Mouse (Mus musculus) limb, embryonic 14.5 days (tissue): ENCODE results near the gene Hspb3. TPM values are rescaled to one million over a fixed set of nuclear protein-coding genes. Genes with fewer than 3 reads are reported as not detected.

Source experiments
- ATAC-seq: fragments of 200-750 bp; cut with Nextera tagmentation; 2 replicates; pipeline ENCODE4 v1.8.0; 2017; ENCODE audit warnings: low read depth, moderate number of reproducible peaks, moderate TSS enrichment; ENCODE audit not compliant: low FRiP score
- DNase-seq: peaks from one replicate; pipeline ENCODE4 v3.0.0-alpha.2; 2015; ENCODE audit warnings: low spot score
- H3K27ac ChIP-seq: fragments of 300-500 bp; sonication (generic); replicated peaks from 2 replicates; pipeline ENCODE4 v1.5.1; 2014; ENCODE audit warnings: low read depth, mild to moderate bottlenecking, low read length, moderate library complexity, mixed read lengths
- H3K27me3 ChIP-seq: fragments of 300-500 bp; sonication (generic); 2 replicates; pipeline ENCODE4 v1.6.1; 2014; ENCODE audit warnings: low read length, mixed read lengths; ENCODE audit not compliant: control insufficient read depth, insufficient read depth
- H3K36me3 ChIP-seq: fragments of 300-500 bp; sonication (generic); 2 replicates; pipeline ENCODE4 v1.6.1; 2014; ENCODE audit warnings: mild to moderate bottlenecking, low read length, moderate library complexity, mixed read lengths; ENCODE audit not compliant: control insufficient read depth, insufficient read depth
- H3K4me1 ChIP-seq: fragments of 300-500 bp; sonication (generic); 2 replicates; pipeline ENCODE4 v1.6.1; 2014; ENCODE audit warnings: antibody characterized with exemption, low read length, mixed read lengths; ENCODE audit not compliant: control insufficient read depth, insufficient read depth
- H3K4me2 ChIP-seq: fragments of 300-500 bp; sonication (generic); replicated peaks from 2 replicates; pipeline ENCODE4 v1.6.1; 2014; ENCODE audit warnings: low read depth, mild to moderate bottlenecking, low read length, moderate library complexity; ENCODE audit not compliant: severe bottlenecking
- H3K4me3 ChIP-seq: fragments of 300-500 bp; sonication (generic); replicated peaks from 2 replicates; pipeline ENCODE4 v1.5.1; 2014; ENCODE audit warnings: low read length
- H3K9ac ChIP-seq: fragments of 300-500 bp; sonication (generic); 2 replicates; pipeline ENCODE4 v1.6.1; 2014; ENCODE audit warnings: mild to moderate bottlenecking, low read depth, low read length, moderate library complexity; ENCODE audit not compliant: severe bottlenecking
- H3K9me3 ChIP-seq: fragments of 300-500 bp; sonication (generic); 2 replicates; pipeline ENCODE4 v1.6.1; 2016; ENCODE audit warnings: low read length; ENCODE audit not compliant: control insufficient read depth
- POLR2A ChIP-seq: fragments of 200-500 bp; IDR thresholded peaks from 2 replicates; pipeline ENCODE4 v1.8.0; 2012; ENCODE audit warnings: inconsistent platforms, mild to moderate bottlenecking, moderate library complexity, borderline replicate concordance; ENCODE audit not compliant: insufficient read depth, insufficient read length; ENCODE audit errors: extremely low read depth
- WGBS: fragments of 180-500 bp; shearing (Covaris S2); extraction: QIAGEN DNeasy Blood & Tissue Kit; methylation state at CpG from one replicate; pipeline ENCODE4 v1.1.7; 2014; 5-methylcytosine and 5-hydroxymethylcytosine counted together
- polyA plus RNA-seq, 2 experiments: library from polyadenylated mRNA; depleted of rRNA in 1 of 2; stranded (reverse) in 1 of 2; unstranded in 1 of 2; fragments of >200 nt; fragmentation: Nextera tagmentation in 1 of 2; extraction: Ambion mirVana in 1 of 2; gene quantifications; 2 replicates each; pipeline versions ENCODE4 v1.2.1 to v1.2.3; 2012 to 2014

The Hspb3 gene
- polyA plus RNA-seq, 2 experiments, result 13.8 to 15.3 TPM

DNA sequence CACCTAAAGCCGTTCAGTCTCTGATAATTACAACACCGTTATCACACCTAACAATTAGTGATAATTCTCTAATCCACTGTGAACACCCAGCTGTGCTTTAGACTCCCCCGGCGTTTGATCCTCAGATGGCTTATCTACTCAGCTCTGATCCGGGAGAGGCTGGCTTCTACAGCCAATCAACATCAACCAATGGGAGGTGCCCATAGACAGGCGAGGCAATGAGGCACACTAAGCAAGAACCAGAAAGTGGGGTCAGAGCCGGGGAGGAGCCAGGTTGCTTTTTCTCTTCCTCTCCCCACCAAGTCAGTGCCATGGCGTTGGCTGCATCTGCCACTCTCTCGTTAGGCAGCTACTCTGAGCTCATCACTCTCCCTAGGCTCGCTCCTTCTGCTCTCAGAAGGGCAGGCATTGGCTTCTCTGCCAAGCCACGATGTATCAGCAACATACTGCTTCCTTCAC is 36.0 kb upstream of the Hspb3 start:
- ATAC-seq (no peak), DNase-seq (no peak)
- Histone ChIP-seq H3K27me3 (no peaks in the 10 kb centered on the region), H3K4me1 (no peaks in the 10 kb centered on the region), H3K4me3 (no peak overlapping the region), H3K9ac (no peak overlapping the region), H3K27ac (no peak overlapping the region), H3K4me2 (no peak overlapping the region), H3K36me3 (no peaks in the 10 kb centered on the region), H3K9me3 (no peaks in the 10 kb centered on the region)
- 50% methylated on average over 11 of the region's 11 CpGs for WGBS
- TF ChIP-seq POLR2A, result no peak

DNA sequence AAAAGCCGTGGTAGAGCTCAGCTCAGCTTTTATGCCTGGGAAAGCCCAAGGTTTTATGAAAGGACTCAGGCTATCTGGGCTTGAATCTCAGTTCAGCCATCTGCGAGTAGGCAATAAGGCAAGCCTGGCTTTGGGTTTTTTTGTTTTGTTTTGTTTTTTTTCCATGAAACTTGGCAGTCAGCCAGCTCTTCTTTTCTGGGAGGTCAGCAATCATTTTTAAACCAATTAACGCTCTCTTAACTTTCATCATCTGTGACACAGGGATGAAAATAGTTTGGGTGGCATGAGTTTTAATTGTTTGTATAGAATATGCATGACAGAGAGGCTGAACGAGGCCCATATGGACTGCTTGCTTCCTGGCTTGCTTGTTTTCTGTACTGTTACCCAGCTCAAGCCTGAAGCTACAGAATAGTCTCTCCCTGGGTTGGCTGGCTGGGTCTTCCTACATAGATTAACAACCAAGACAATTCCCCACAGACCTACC is 33.4 kb upstream of the Hspb3 start:
- Histone ChIP-seq H3K4me1 (no peaks in the 10 kb centered on the region), H3K4me2 (no peak overlapping the region), H3K36me3 (no peaks in the 10 kb centered on the region), H3K9ac (no peak overlapping the region), H3K27me3 (no peaks in the 10 kb centered on the region), H3K27ac (no peak overlapping the region), H3K9me3 (no peaks in the 10 kb centered on the region), H3K4me3 (no peak overlapping the region)
- DNase-seq (no peak), ATAC-seq (no peak)
- no peak for TF ChIP-seq POLR2A
- WGBS, result 37% methylated on average over 4 of the region's 4 CpGs

DNA sequence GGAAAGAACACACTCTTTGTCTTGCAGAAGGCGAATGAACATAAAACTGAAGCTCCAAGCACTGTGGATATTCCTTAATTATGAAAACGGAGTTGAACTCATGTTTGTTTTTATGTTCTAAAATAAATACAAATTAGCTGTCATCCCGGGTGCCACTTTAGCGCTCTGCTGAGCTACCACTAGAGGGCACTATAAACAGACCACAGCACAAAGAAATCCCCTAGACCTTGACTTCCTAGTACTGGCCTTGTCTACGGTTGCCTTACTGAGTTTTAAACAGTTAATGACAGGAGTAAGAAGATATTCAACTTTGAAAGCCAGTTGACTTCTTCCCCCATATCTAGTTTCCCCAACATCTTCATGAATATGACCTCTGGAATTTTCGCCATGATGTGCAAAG is 29.9 kb upstream of the Hspb3 start:
- ATAC-seq, result no peak; the same call in 1 of the 2 replicates
- Histone ChIP-seq H3K4me3 (no peak overlapping the region), H3K9me3 (no peaks in the 10 kb centered on the region), H3K9ac (no peak overlapping the region), H3K27me3 (no peaks in the 10 kb centered on the region), H3K36me3 (no peaks in the 10 kb centered on the region), H3K27ac (no peak overlapping the region), H3K4me2 (no peak overlapping the region), H3K4me1 (no peaks in the 10 kb centered on the region)
- peak; percentile 71 for DNase-seq
- 20% methylated on average over 6 of the region's 6 CpGs for WGBS
- no peak for TF ChIP-seq POLR2A

DNA sequence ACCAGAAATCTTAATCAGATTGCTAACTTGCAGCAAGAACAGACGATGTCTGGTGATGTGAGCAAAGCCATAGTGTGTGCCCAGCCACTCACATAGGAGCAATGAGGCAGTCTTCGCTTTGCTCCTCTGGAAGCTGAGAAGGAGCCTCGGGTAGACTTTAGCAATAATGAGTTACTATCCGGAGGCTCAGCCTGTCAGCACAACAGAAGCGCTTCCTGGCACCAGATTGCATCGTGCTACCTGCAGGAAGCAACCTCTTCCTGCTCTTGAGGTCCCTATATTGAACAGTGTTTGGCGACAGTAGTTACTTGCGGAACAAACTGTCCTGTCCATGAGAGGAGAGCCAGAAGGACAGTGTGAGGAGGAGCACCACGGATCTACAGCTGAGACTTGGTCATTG is 28.2 kb upstream of the Hspb3 start:
- no peak overlapping the region for H3K9ac ChIP-seq
- no peak overlapping the region for H3K4me3 ChIP-seq
- no peak overlapping the region for H3K27ac ChIP-seq
- no peak overlapping the region for H3K4me2 ChIP-seq
- ATAC-seq (no peak), DNase-seq (no peak)
- TF ChIP-seq POLR2A, result no peak
- H3K9me3 ChIP-seq, result no peaks in the 10 kb centered on the region
- no peaks in the 10 kb centered on the region for H3K36me3 ChIP-seq
- 61% methylated on average over 9 of the region's 9 CpGs for WGBS
- H3K4me1 ChIP-seq, result no peaks in the 10 kb centered on the region
- no peaks in the 10 kb centered on the region for H3K27me3 ChIP-seq

DNA sequence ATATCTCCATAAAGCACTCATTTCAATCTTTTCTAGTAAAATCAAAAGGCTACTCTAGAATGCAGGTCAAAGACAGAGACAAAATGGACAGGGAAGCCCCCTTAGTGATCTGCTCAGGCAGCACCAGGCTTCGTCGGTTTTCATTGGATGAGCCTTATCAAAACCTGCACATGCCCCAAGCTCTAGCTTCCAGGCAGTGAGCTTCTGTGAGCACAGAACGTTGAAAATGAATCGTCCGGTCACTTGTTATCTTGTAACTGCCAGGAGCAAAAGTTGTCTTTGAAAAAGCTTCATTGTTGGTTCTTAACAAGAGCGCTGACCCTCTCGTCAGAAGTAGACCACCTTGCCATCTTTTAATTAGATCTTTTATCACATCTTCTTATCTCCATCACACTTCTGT is 26.4 kb upstream of the Hspb3 start:
- Histone ChIP-seq H3K9me3 (no peaks in the 10 kb centered on the region), H3K36me3 (no peaks in the 10 kb centered on the region), H3K27ac (no peak overlapping the region), H3K4me3 (no peak overlapping the region), H3K4me2 (no peak overlapping the region), H3K27me3 (no peaks in the 10 kb centered on the region), H3K9ac (no peak overlapping the region), H3K4me1 (no peaks in the 10 kb centered on the region)
- DNase-seq (no peak), ATAC-seq (no peak)
- WGBS, result 88% methylated on average over 7 of the region's 7 CpGs
- no peak for TF ChIP-seq POLR2A

DNA sequence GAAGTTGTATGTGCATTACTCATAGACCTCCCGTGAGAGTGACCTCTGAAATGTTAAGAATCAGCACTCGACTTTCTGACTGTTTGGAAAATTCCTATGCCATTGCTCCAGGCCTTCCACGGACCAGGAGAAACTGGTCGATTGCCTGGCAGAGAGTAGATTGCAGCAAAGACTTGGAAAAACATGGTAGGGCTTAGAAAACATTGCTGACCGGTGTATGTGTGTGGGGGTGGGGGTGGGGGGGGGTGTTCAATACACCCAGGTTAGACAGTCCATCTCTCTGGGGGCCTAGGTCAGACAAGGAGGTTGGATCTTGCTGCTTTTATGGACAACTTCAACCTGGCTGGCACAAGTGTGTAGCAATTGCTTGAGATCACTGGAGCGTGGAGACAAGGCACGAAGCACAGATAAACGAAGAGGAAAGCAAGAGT is 23.2 kb upstream of the Hspb3 start:
- no peak overlapping the region for H3K4me2 ChIP-seq
- WGBS, result 73% methylated on average over 8 of the region's 8 CpGs
- no peak for DNase-seq

More for the DNA sequence above, 23.2 kb upstream of the Hspb3 start:
- Histone ChIP-seq H3K9ac (no peak overlapping the region), H3K4me3 (no peak overlapping the region), H3K4me1 (no peaks in the 10 kb centered on the region), H3K27me3 (no peaks in the 10 kb centered on the region), H3K36me3 (no peaks in the 10 kb centered on the region), H3K27ac (no peak overlapping the region), H3K9me3 (no peaks in the 10 kb centered on the region)
- no peak for TF ChIP-seq POLR2A
- no peak for ATAC-seq
